28 mouse cellular contexts compared by ENCODE assay signal in genomic region chr16:50525934-50526366, GRCm38 (mm10).
DNase-seq lines count a peak whose midpoint lies in the region; ATAC-seq and TF ChIP-seq lines count a peak whose summit lies in the region.
"Had no signal": no experiment of that assay in that cellular context is flagged by ENCODE, and none has a peak within 500 bp of the region (broad histone marks: within the 10 kb centered on the region; RNA-seq: fewer than 3 reads in every experiment).

No protein-coding gene starts in this region.

- no peaks in the 10 kb centered on the region for H3K9me3 ChIP-seq in ES-E14 (ENCODE audit: control insufficient read depth, insufficient read depth, low read depth, low read length)
- H3K9me3 ChIP-seq in forebrain, embryonic 13.5 days (replicated peaks) = no peaks in the 10 kb centered on the region
- H3K9me3 ChIP-seq: embryonic facial prominence, embryonic 10.5 days; embryonic facial prominence, embryonic 15.5 days; forebrain, embryonic 12.5 days; G1E; heart, embryonic 10.5 days; heart, embryonic 15.5 days; hindbrain, embryonic 12.5 days; midbrain, embryonic 10.5 days; midbrain, embryonic 15.5 days had no signal

- 94% methylated on average over 11 of the region's 11 CpGs for WGBS in forebrain, embryonic 13.5 days

- no peak overlapping the region for H3K27ac ChIP-seq in ES-E14 (ENCODE audit: insufficient read depth, low read depth, low read length, poor library complexity, severe bottlenecking)
- H3K27ac ChIP-seq in forebrain, embryonic 13.5 days = no peak overlapping the region
- H3K27ac ChIP-seq: embryonic facial prominence, embryonic 10.5 days; embryonic facial prominence, embryonic 15.5 days; forebrain, embryonic 12.5 days; hindbrain, embryonic 12.5 days; kidney, postnatal 0 days; midbrain, embryonic 10.5 days; midbrain, embryonic 15.5 days had no signal

- DNase-seq in 3134 (ENCODE audit: extremely low read depth, insufficient read length, low spot score) (peak; percentile 19), 416B (ENCODE audit: low read depth) (peak; percentile 78), ES-E14 (ENCODE audit: low read depth, low spot score) (no peak), ZHBTc4 (ENCODE audit: low read depth, low spot score) (peak; percentile 63)
- no peak for DNase-seq in kidney, postnatal 4 days
- DNase-seq: adrenal gland, adult 8-10 months; cerebellum, adult 8-10 months; cerebellum, postnatal 25 days; gastrocnemius, postnatal 14 days; heart, adult 11 months; kidney, adult 8-10 months; layer of hippocampus, postnatal 36 days; right cerebral cortex, adult 18-20 months; spleen, adult 18-20 months; thymus, postnatal 4 days had no signal

- ATAC-seq in forebrain, embryonic 13.5 days = no peak
- ATAC-seq: intestine, embryonic 16.5 days; midbrain, embryonic 15.5 days had no signal

- H3K4me3 ChIP-seq in ES-E14 (ENCODE audit: insufficient read depth in 1 of 2, low read depth in 1 of 2, low read length in 2 of 2, poor library complexity in 1 of 2, severe bottlenecking in 1 of 2) = peak overlapping the region; percentile 35 to 56; a peak in 3 of 4 replicates
- H3K4me3 ChIP-seq in forebrain, embryonic 13.5 days = no peak overlapping the region
- H3K4me3 ChIP-seq: embryonic facial prominence, embryonic 10.5 days; embryonic facial prominence, embryonic 15.5 days; forebrain, embryonic 12.5 days; heart, embryonic 10.5 days; heart, embryonic 15.5 days; hindbrain, embryonic 12.5 days; midbrain, embryonic 10.5 days; midbrain, embryonic 15.5 days had no signal

- peaks cover 0 to 2% of the 10 kb centered on the region in 2 experiments; a peak in 1 of 4 replicates for H3K4me1 ChIP-seq in ES-E14 (ENCODE audit: control insufficient read depth in 2 of 2, insufficient read depth in 2 of 2, low read length in 2 of 2, poor library complexity in 1 of 2)
- H3K4me1 ChIP-seq in forebrain, embryonic 13.5 days = peaks cover 19% of the 10 kb centered on the region

- H3K4me2 ChIP-seq in forebrain, embryonic 13.5 days = no peak overlapping the region
- H3K4me2 ChIP-seq: embryonic facial prominence, embryonic 15.5 days; forebrain, embryonic 12.5 days; hindbrain, embryonic 12.5 days; liver, embryonic 11.5 days; midbrain, embryonic 15.5 days had no signal

- H3K36me3 ChIP-seq in ES-E14 (ENCODE audit: control insufficient read depth, insufficient read depth, low read length, poor library complexity, severe bottlenecking) = no peaks in the 10 kb centered on the region
- no peaks in the 10 kb centered on the region for H3K36me3 ChIP-seq in forebrain, embryonic 13.5 days (ENCODE audit: poor library complexity, severe bottlenecking)
- H3K36me3 ChIP-seq: embryonic facial prominence, embryonic 10.5 days; embryonic facial prominence, embryonic 15.5 days; forebrain, embryonic 12.5 days; G1E; heart, embryonic 10.5 days; heart, embryonic 15.5 days; hindbrain, embryonic 12.5 days; midbrain, embryonic 10.5 days; midbrain, embryonic 15.5 days had no signal

- H3K9ac ChIP-seq in ES-E14 (ENCODE audit: insufficient read depth, low read depth, low read length, poor library complexity, severe bottlenecking) = no peak overlapping the region; the same call in 1 of the 2 replicates
- H3K9ac ChIP-seq in forebrain, embryonic 13.5 days = no peak overlapping the region
- H3K9ac ChIP-seq: embryonic facial prominence, embryonic 15.5 days; forebrain, embryonic 12.5 days; heart, embryonic 15.5 days; hindbrain, embryonic 12.5 days; midbrain, embryonic 15.5 days had no signal

- in situ Hi-C loops in ES-E14 (cut with MboI; ENCODE audit: low sequenced_read_pairs in 2 of 2, unreplicated experiment in 2 of 2) = no loop called here

- H3K27me3 ChIP-seq in forebrain, embryonic 13.5 days = no peaks in the 10 kb centered on the region
- H3K27me3 ChIP-seq: embryonic facial prominence, embryonic 15.5 days; forebrain, embryonic 12.5 days; heart, embryonic 15.5 days; hindbrain, embryonic 12.5 days; midbrain, embryonic 15.5 days had no signal

TF ChIP-seq in ES-E14, 5 proteins besides CTCF, POLR2A, EP300 and RAD21:
- TF ChIP-seq MAFK (IDR thresholded peaks at IDR 0.05; ENCODE audit: insufficient read depth, low read depth, low read length) = no peak
- TF ChIP-seq ZC3H11A (IDR thresholded peaks at IDR 0.05; ENCODE audit: borderline replicate concordance, low read depth, low read length) = no peak
- TF ChIP-seq HCFC1 (IDR thresholded peaks at IDR 0.05; ENCODE audit: borderline replicate concordance, insufficient read depth, low read length) = no peak
- TF ChIP-seq CHD2 (IDR thresholded peaks at IDR 0.05; ENCODE audit: low read depth, low read length) = no peak
- TF ChIP-seq ZNF384 (IDR thresholded peaks at IDR 0.05; ENCODE audit: low read depth, low read length) = no peak
TF ChIP-seq in ES-E14: peak in this region for 0.

Comparison
In these comparisons a context has a peak if more than half of its experiments do, and no peak if none do; other contexts are left out.
1. DNase-seq: peak in 3134 (single experiment), 416B (single experiment) and ZHBTc4 (single experiment); none in ES-E14 (single experiment) and kidney, postnatal 4 days (0 of 2).